Mouse (Mus musculus) CH12.LX (cell line): ENCODE measurements around the gene Zfp639. TPM values are rescaled to one million over a fixed set of nuclear protein-coding genes. Genes with fewer than 3 reads are reported as not detected.

Experiments used
- DNase-seq: peaks from one replicate; pipeline ENCODE4 v3.0.0-alpha.2; 2013; ENCODE audit errors: extremely low read depth
- H3K27ac ChIP-seq: 2 replicates; pipeline ENCODE4 v1.5.1; 2012; ENCODE audit warnings: low read depth, mild to moderate bottlenecking, control low read depth, moderate library complexity; ENCODE audit not compliant: insufficient read depth
- H3K27me3 ChIP-seq: replicated peaks from 2 replicates; pipeline ENCODE3; 2012; ENCODE audit warnings: inconsistent platforms
- H3K36me3 ChIP-seq, 2 experiments: replicated peaks in 1 of 2; 2 replicates each; pipeline versions ENCODE3 to v1.6.1; 2012; ENCODE audit warnings: inconsistent platforms in 1 of 2, low read length in 1 of 2, mild to moderate bottlenecking in 1 of 2, mixed read lengths in 1 of 2, moderate library complexity in 1 of 2; ENCODE audit not compliant: control insufficient read depth in 1 of 2, insufficient read depth in 1 of 2
- H3K4me1 ChIP-seq, 2 experiments: 2 replicates each; pipeline ENCODE4 v1.6.1; 2012; ENCODE audit warnings: inconsistent platforms in 1 of 2, moderate library complexity in 1 of 2; ENCODE audit not compliant: insufficient read depth in 2 of 2, control insufficient read depth in 1 of 2
- H3K4me2 ChIP-seq: 2 replicates; pipeline ENCODE4 v1.6.1; 2012; ENCODE audit warnings: low read depth, mild to moderate bottlenecking, control low read depth; ENCODE audit not compliant: poor library complexity, insufficient read depth, severe bottlenecking
- H3K4me3 ChIP-seq, 3 experiments: fragments of 150-350 bp in 1 of 3; sonication (generic) in 1 of 3; replicated peaks in 1 of 3; 2 replicates each; pipeline versions ENCODE3 to v1.5.1; 2011 to 2012; ENCODE audit warnings: low read depth in 2 of 3, low read length in 2 of 3, mild to moderate bottlenecking in 2 of 3, moderate library complexity in 2 of 3, control low read depth in 1 of 3, improper control_type of control experiment in 1 of 3, inconsistent platforms in 1 of 3, mixed read lengths in 1 of 3; ENCODE audit not compliant: poor library complexity in 1 of 3
- H3K79me2 ChIP-seq: replicated peaks from 2 replicates; pipeline ENCODE4 v1.6.1; 2012; ENCODE audit warnings: mild to moderate bottlenecking, moderate library complexity; ENCODE audit not compliant: control insufficient read depth, poor library complexity, insufficient read depth, severe bottlenecking; ENCODE audit errors: extremely low read depth
- H3K9ac ChIP-seq: 2 replicates; pipeline ENCODE4 v1.6.1; 2012; ENCODE audit warnings: low read depth, mild to moderate bottlenecking, control low read depth, moderate library complexity; ENCODE audit not compliant: insufficient read depth
- H3K9me3 ChIP-seq: replicated peaks from 2 replicates; pipeline ENCODE3; 2012; ENCODE audit warnings: low read length, inconsistent platforms, mixed read lengths
- CHD2 ChIP-seq: IDR thresholded peaks from 2 replicates; pipeline ENCODE4 v1.6.1; 2011; ENCODE audit warnings: low read length, improper control_type of control experiment
- CTCF ChIP-seq, 2 experiments: IDR thresholded peaks in 1 of 2; conservative IDR thresholded peaks in 1 of 2; 2 replicates each; pipeline ENCODE4 v1.5.1; 2011 to 2012; ENCODE audit warnings: low read depth in 2 of 2, low read length in 2 of 2, improper control_type of control experiment in 1 of 2, inconsistent platforms in 1 of 2, mild to moderate bottlenecking in 1 of 2, moderate library complexity in 1 of 2
- ELF1 ChIP-seq: IDR thresholded peaks from 2 replicates; pipeline ENCODE4 v1.6.1; 2014; ENCODE audit warnings: low read depth, mild to moderate bottlenecking, inconsistent platforms, low read length, improper control_type of control experiment
- ETS1 ChIP-seq: conservative IDR thresholded peaks from 2 replicates; pipeline ENCODE4 v1.6.1; 2012; ENCODE audit warnings: low read depth, mild to moderate bottlenecking, inconsistent platforms, low read length, improper control_type of control experiment, moderate library complexity
- HCFC1 ChIP-seq: IDR thresholded peaks from 2 replicates; pipeline ENCODE4 v1.6.1; 2012; ENCODE audit warnings: low read depth, mild to moderate bottlenecking, inconsistent platforms, low read length, improper control_type of control experiment
- IRF4 ChIP-seq: IDR thresholded peaks from 2 replicates; pipeline ENCODE4 v1.6.1; 2014; ENCODE audit warnings: low read depth, mild to moderate bottlenecking, inconsistent platforms, low read length, improper control_type of control experiment
- JUND ChIP-seq: conservative IDR thresholded peaks from 2 replicates; pipeline ENCODE4 v1.6.1; 2011; ENCODE audit warnings: low read depth, low read length, improper control_type of control experiment
- MAFK ChIP-seq: IDR thresholded peaks from 2 replicates; pipeline ENCODE4 v1.6.1; 2011; ENCODE audit warnings: low read length, improper control_type of control experiment; ENCODE audit not compliant: insufficient replicate concordance
- MAZ ChIP-seq: IDR thresholded peaks from 2 replicates; pipeline ENCODE4 v1.6.1; 2012; ENCODE audit warnings: low read depth, mild to moderate bottlenecking, inconsistent platforms, low read length, improper control_type of control experiment, moderate library complexity
- MXI1 ChIP-seq: IDR thresholded peaks from 2 replicates; pipeline ENCODE4 v1.6.1; 2011; ENCODE audit warnings: mild to moderate bottlenecking, low read depth, low read length, improper control_type of control experiment
- MYC ChIP-seq: IDR thresholded peaks from 2 replicates; pipeline ENCODE4 v1.6.1; 2011; ENCODE audit warnings: low read depth, mild to moderate bottlenecking, improper control_type of control experiment, low read length
- NRF1 ChIP-seq: IDR thresholded peaks from 2 replicates; pipeline ENCODE4 v1.6.1; 2014; ENCODE audit warnings: low read depth, mild to moderate bottlenecking, inconsistent platforms, low read length, improper control_type of control experiment, moderate library complexity
- PAX5 ChIP-seq: IDR thresholded peaks from 2 replicates; pipeline ENCODE4 v1.6.1; 2012; ENCODE audit warnings: low read length, inconsistent platforms, mixed read lengths
- POLR2AphosphoS2 ChIP-seq: IDR thresholded peaks from 2 replicates; pipeline ENCODE4 v1.6.1; 2011; ENCODE audit warnings: low read depth, low read length, improper control_type of control experiment
- RAD21 ChIP-seq: IDR thresholded peaks from 2 replicates; pipeline ENCODE4 v1.6.1; 2011; ENCODE audit warnings: low read depth, mild to moderate bottlenecking, low read length, improper control_type of control experiment, moderate library complexity
- RCOR1 ChIP-seq: conservative IDR thresholded peaks from 2 replicates; pipeline ENCODE4 v1.6.1; 2012; ENCODE audit warnings: low read depth, mild to moderate bottlenecking, inconsistent platforms, low read length, improper control_type of control experiment
- SIN3A ChIP-seq: IDR thresholded peaks from 2 replicates; pipeline ENCODE4 v1.6.1; 2012; ENCODE audit warnings: low read length, improper control_type of control experiment, inconsistent platforms
- SMC3 ChIP-seq: IDR thresholded peaks from 2 replicates; pipeline ENCODE4 v1.6.1; 2011; ENCODE audit warnings: low read depth, low read length, improper control_type of control experiment
- TBP ChIP-seq: conservative IDR thresholded peaks from 2 replicates; pipeline ENCODE4 v1.6.1; 2011; ENCODE audit warnings: low read depth, low read length, improper control_type of control experiment
- TCF12 ChIP-seq: IDR thresholded peaks from 2 replicates; pipeline ENCODE4 v1.6.1; 2014; ENCODE audit warnings: low read depth, mild to moderate bottlenecking, inconsistent platforms, low read length, improper control_type of control experiment
- UBTF ChIP-seq: IDR thresholded peaks from 2 replicates; pipeline ENCODE4 v1.6.1; 2012; ENCODE audit warnings: low read depth, mild to moderate bottlenecking, inconsistent platforms, low read length, improper control_type of control experiment, moderate library complexity
- USF2 ChIP-seq: conservative IDR thresholded peaks from 2 replicates; pipeline ENCODE4 v1.6.1; 2011; ENCODE audit warnings: low read depth, low read length, improper control_type of control experiment
- ZC3H11A ChIP-seq: IDR thresholded peaks from 2 replicates; pipeline ENCODE4 v1.6.1; 2012; ENCODE audit warnings: low read depth, mild to moderate bottlenecking, inconsistent platforms, low read length, improper control_type of control experiment
- ZKSCAN1 ChIP-seq: IDR thresholded peaks from 2 replicates; pipeline ENCODE4 v1.6.1; 2012; ENCODE audit warnings: low read depth, inconsistent platforms, low read length, improper control_type of control experiment, borderline replicate concordance
- ZMIZ1 ChIP-seq: IDR thresholded peaks from 2 replicates; pipeline ENCODE4 v1.6.1; 2012; ENCODE audit warnings: low read depth, mild to moderate bottlenecking, inconsistent platforms, low read length, improper control_type of control experiment
- dilution Hi-C: fragments of 300-500 bp; cut with MboI; formaldehyde crosslinking; loops from 2 replicates; pipeline ENCODE4 v1.14.3; 2020; ENCODE audit warnings: low sequenced_read_pairs; ENCODE audit not compliant: extremely low pct_unique_long_range_greater_than_20kb, extremely low pct_ligation_motif_present
- in situ Hi-C: fragments of 300-500 bp; cut with MboI; formaldehyde crosslinking; loops from 3 replicates; pipeline ENCODE4 v1.14.3; 2019; ENCODE audit warnings: low sequenced_read_pairs, low pct_ligation_motif_present, low pct_unique_long_range_greater_than_20kb, mixed read lengths
- polyA plus RNA-seq: library from polyadenylated mRNA; unstranded; fragments of >175 nt; gene quantifications from 2 replicates; pipeline ENCODE4 v1.2.1, GENCODE M21; 2012; ENCODE audit warnings: low read depth; ENCODE audit not compliant: insufficient read length
- total RNA-seq, 2 experiments: library from RNA; depleted of rRNA; stranded (reverse); fragments of 300-350 nt in 1 of 2; fragments of >200 nt in 1 of 2; gene quantifications; 2 replicates each; pipeline ENCODE4 v1.2.3; 2012 to 2014

The Zfp639 gene
- total and polyA plus RNA-seq, 3 experiments, result 40.3 to 96.3 (median 43.2) TPM

DNA sequence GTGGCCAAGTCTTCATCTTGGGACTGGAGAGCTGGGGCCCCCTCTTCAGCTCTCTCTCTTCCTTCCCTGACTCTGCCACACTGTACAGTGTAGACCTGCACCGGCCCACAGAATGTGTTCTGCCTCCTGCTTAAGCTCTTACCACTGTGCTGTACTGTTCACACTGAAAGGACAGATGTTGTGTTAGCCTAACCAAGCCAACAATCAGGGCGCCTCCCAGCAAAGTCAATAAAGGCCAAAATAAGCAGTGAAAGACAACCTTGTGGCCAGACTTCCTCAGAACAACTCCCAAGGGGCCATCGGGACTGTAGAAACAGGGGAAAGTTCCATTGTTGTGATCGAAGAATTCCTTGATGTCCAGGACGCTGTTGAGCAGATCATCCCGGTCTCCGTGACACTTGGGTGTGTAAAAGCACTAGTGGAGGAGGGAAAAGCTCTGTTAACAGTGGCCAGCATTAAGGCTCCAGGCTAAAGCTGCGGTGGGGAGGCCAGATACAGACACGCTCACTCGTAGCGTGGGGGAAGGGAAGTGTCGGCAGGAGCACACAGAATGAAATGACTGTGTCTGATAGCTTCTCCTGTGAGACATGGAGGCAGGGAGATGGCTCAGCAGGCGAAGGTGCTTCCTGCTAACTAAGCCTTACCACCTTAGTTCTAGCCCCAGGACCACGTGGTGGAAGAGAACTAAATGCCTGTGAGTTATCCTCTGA lies 37.7 kb upstream of the Zfp639 start (continued):
- no peak for TF ChIP-seq ZKSCAN1
- TF ChIP-seq RCOR1, result no peak
- no peak for TF ChIP-seq USF2
- no peak for TF ChIP-seq UBTF
- TF ChIP-seq MAFK, result no peak
- no peak for TF ChIP-seq SMC3
- no peak for TF ChIP-seq MXI1
- TF ChIP-seq, all 38 proteins: peak for 10

DNA sequence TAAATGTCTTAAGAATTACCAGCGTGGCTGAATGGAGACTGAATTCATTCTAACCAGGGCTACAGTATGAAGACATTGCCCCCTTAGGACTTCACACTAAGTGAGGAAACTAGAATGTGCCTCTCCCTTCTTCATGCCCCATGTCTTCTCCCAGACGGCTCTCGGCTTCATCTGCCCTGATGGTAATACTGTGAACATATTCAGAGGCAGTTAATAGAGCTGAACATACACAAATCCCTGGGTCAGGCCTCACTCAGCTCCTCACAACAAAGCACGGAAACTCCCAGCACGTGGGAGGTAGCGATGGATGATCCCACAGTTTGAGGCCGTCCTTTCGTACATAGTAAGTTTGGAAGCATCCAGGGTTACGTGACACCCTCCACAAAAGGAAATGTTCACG lies 36.9 kb upstream of the Zfp639 start:
- Histone ChIP-seq H3K4me2 (no peak overlapping the region), H3K27ac (no peak overlapping the region), H3K27me3 (no peaks in the 10 kb centered on the region), H3K36me3 (peaks cover 0 to 6% of the 10 kb centered on the region in 2 experiments), H3K79me2 (no peaks in the 10 kb centered on the region), H3K9me3 (no peaks in the 10 kb centered on the region), H3K9ac (no peak overlapping the region)
- in situ Hi-C loops, result no loop called here
- dilution Hi-C loops, result no loop called here
- TF ChIP-seq HCFC1 (no peak), ZMIZ1 (no peak), SIN3A (no peak), MAZ (no peak), RAD21 (no peak), ZC3H11A (no peak), ELF1 (no peak), CTCF (conservative IDR thresholded peaks at IDR 0.05 in 1 of 2, IDR thresholded peaks at IDR 0.05 in 1 of 2; ENCODE audit: low read depth in 2 of 2, low read length in 2 of 2) (no peak), MAFK (no peak), CHD2 (no peak), ETS1 (no peak), NRF1 (no peak), TCF12 (no peak), POLR2AphosphoS2 (no peak), TBP (no peak), MYC (no peak), PAX5 (no peak), JUND (no peak), IRF4 (no peak), RCOR1 (no peak)
- TF ChIP-seq, all 38 proteins: peak for 0
- H3K4me3 ChIP-seq, result no peak overlapping the region
- no peak for DNase-seq
- H3K4me1 ChIP-seq, result peaks cover 19 to 33% of the 10 kb centered on the region in 2 experiments
